Mouse (Mus musculus) frontal cortex, adult (tissue): Measurements from ENCODE around the gene Gm47283.
"Not testable (repeated sequence)": the region's sequence is repeated elsewhere in the genome, so short reads cannot be mapped to it uniquely, and the experiment has no call there.

ENCODE experiments used
- ATAC-seq: cut with Nextera tagmentation; 2 replicates; pipeline ENCODE4 v1.9.2; 2017; ENCODE audit warnings: mild to moderate bottlenecking, moderate library complexity, mixed read lengths; ENCODE audit not compliant: low TSS enrichment

The Gm47283 gene

GRCm38 (mm10) chrY:90784438-90784837, at the start of gene Gm47283:
Gene Gm47283, plus strand, starts transcription at chrY:90784738.
- ATAC-seq = not testable (repeated sequence)

- not testable (repeated sequence) for ATAC-seq
Observed at GRCm38 (mm10) chrY:90735181-90735895, 49.2 kb upstream of the Gm47283 start.

DNA sequence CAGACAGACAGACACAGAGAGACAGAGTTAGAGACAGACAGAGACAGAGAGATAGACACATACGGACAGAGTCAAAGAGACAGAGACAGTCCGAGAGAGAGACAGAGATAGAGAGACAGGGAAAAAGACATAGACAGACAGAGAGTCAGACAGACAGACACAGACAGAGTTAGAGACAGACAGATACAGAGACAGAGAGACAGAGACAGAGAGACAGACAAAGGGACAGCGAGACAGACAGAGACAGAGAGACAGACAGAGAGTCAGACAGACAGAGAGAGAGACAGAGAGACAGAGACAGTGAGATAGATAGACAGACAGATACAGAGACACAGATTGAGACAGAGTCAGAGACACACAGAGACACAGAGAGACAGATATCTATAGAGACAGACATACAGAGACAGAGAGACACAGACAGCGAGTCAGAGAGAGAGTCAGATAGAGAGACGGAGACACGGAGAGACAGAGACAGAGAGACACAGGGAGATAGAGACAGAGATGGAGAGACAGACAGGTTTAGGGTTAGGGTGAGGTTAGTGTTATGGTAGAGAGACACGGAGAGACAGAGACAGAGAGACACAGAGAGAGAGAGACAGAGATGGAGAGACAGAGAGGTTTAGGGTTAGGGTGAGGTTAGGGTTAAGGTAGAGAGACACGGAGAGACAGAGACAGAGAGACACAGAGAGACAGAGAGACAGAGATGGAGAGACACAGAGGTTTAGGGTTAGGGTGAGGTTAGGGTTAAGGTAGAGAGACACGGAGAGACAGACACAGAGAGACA, 48.1 kb upstream of the Gm47283 start:
- not testable (repeated sequence) for ATAC-seq

DNA sequence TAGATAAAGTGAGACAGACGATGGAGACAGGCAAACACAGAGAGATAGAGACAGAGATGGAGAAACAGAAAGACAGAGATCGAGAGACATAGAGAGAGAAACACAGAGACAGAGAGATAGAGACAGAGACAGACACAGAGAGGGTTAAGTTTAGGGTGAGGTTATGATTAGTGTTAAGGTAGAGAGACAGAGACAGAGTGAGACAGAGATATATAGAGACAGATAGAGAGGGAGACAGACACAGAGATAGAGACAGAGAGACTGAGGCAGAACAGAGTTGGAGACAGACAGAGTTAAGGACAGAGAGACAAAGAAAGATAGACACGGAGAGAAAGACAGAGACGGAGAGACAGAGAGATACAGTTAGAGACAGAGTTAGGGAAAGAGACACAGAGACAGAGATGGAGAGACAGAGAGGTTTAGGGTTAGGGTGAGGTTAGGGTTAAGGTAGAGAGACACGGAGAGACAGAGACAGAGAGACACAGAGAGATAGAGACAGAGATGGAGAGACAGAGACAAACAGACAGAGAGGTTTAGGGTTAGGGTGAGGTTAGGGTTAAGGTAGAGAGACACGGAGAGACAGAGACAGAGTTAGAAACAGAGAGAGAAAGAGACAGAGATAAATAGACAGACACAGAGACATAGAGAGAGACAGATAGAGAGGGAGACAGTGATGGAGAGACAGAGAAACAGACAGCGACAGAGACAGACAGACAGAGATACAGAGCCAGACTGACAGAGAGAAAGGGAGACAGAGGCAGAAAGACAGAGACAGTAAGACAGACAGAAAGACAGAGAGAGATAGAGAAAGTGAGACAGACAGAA, 46.7 kb upstream of the Gm47283 start:
- ATAC-seq = no peak

DNA sequence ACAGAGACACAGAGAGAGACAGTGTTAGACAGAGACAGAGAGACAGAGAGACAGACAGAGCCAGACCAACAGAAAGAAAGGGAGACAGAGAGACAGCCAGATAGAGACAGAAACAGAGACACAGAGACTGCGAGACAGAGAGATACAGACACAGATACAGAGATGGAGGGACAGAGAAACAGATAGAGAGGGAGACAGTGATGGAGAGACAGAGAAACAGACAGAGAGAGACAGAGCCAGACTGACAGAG, 46.2 kb upstream of the Gm47283 start:
- no peak for ATAC-seq

DNA sequence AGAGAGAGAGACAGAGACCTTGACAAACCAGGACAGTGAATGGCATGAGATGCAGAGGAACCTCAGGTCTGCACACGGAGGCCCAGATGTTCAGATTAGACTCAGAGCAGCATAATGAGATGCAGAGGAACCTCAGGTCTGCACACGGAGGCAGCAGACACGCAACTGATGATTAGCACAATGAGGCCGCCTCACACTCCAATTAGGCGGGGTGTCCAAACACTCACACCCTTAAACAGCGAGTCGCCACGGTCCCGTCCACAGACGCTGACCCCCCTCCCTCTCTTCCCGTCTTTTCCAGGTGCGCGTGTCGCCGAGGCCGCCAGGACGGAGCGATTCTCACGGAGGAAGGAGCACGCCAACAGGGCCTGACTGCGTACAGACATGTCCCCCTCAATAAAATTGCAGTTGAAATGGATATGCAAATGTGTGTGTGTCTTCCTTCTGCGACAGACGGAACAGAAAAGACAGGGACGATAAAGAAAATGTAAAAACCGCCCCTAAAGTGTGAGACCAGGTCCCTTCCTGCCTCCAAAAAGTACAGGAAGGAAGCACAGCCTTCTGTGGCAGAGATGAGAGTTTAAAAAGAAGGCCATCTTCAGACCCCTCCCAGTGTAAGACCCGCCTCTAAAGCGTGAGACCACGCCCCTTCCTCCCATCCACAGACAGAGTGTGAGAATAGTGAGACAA, 45.6 kb upstream of the Gm47283 start:
- ATAC-seq = peak; percentile 10; the same call in 1 of the 2 replicates

DNA sequence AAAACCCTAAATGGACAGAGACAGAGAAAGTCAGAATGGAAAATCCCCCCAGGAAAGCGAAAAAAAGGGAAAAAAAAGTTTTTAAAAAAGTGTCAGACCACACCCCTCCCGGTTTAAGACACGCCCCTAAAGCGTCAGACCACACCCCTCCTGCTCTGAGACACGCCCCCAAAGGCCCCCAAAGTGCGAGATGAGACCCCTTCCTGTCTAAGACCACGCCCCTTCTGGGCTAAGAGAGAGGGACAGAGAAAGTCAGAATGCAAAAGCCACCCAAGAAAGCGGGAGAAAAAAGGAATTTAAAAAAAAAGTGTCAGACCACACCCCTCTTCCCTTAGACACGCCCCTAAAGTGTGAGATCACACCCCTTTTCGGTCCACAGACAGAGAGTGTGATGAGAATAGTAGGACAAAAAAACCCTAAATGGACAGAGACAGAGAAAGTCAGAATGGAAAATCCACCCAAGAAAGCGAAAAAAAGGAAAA, 45.0 kb upstream of the Gm47283 start:
- ATAC-seq = not testable (repeated sequence)

DNA sequence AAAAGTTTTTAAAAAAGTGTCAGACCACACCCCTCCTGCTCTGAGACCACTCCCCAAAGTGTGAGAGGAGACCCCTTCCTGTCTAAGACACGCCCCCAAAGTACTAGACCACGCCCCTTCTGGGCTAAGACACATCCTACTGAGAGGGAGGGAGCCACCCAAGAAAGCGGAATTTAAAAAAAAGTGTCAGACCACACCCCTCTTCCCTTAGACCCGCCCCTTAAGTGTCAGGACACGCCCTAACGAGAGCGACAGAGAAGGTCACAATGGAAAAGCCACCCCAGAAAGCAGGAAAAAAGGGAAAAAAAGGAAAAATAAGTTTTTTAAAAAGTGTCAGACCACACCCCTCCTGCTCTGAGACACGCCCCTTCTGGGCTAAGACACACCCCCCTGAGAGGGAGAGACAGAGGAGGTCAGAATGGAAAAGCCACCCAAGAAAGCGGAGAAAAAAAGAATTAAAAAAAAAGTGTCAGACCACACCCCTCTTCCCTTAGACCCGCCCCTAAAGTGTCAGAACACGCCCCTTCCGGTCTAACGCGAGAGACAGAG, 44.5 kb upstream of the Gm47283 start:
- ATAC-seq = no peak

DNA sequence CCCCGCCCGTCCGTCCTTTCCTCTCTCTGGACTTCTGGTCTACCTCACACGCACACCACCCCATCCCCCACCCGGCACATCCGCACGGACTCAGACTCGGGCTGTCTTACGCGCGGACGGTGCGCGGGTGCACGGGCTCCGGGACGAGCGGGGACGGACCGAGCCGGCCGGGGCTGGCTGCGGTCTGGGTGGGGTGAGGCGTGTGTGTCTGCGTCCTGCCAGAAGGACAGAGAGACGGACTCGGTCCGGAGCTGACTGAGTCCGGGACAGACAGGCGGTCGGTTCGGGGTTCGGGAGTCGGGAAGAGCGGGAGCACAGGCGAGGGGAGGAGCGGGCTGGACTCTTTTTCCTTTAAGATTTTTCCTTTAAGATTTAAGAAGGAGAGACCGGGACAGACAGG, 43.5 kb upstream of the Gm47283 start:
- ATAC-seq = peak; percentile 16

DNA sequence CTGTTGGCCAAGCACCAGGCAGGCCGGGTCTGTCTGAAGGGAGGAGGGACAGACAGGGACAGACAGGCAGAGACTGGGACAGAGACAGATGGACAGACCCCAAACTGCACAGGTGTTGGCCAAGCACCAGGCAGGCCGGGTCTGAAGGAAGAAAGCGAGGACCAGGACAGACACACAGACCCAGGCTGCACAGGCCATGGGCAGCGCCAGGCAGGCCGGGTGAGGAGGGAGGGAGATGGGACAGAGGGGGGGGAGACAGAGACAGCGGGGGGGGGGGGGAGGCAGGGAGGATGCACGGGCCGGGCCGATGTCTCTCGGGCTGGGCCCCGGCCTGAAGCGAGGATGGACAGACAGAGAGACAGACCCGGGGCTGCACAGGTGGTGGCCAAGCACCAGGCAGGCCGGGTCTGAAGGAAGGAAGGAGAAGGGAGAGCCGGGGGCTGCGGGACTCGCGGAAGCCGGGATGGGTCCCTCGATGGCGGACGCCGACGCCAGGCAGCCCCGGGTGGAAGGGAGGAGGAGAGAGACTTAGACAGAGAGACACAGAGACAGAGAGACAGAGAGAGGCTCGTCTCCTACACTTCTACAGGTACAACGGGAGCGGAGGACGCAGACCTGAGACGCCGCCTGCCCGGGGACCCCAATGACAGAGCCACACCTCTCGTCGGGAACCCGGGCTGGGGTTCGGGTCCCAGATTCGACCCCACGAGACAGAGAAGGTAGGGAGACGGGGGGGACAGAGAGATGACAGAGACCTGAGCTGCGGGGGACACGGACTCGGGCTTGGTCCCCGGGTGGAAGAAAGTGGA, 42.9 kb upstream of the Gm47283 start:
- peak; percentile 7 for ATAC-seq

- ATAC-seq = 0 out of 2 replicates have a peak, but pooled peaks have one; percentile 10
Observed at GRCm38 (mm10) chrY:90742261-90743052, 42.1 kb upstream of the Gm47283 start.

- not testable (repeated sequence) for ATAC-seq
Observed at GRCm38 (mm10) chrY:90743053-90743810, 41.3 kb upstream of the Gm47283 start.

GRCm38 (mm10) chrY:90743811-90744220, 40.7 kb upstream of the Gm47283 start:
- no peak for ATAC-seq

DNA sequence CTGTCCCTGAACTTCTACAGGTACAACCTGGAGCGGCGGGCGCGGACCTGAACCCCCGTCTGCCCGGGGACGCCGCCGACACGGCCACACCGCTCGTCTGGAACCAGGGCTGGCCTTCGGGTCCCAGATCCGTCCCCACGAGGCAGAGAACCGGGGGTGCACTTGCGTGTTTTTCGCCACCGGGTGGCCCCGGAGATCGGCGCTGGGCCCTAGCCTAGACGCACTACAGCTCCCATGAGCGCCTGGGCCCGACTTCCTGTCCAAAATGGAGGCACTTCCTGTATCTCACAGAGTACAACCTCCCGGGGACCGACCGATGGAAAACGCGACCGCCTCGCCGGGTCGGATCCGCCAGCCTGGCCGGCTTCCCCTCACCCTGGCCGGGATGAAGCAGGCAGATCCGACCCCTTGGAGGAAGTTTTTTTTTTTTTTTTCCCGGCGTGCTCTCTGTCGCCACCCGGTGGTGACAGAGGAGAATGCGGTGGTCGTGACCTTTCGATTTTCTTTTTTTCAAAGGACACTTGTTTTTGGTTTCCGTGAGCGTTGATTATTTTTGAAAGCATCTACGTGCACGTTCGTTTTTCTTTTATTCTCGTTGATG, 40.1 kb upstream of the Gm47283 start:
- peak; percentile 87 for ATAC-seq

DNA sequence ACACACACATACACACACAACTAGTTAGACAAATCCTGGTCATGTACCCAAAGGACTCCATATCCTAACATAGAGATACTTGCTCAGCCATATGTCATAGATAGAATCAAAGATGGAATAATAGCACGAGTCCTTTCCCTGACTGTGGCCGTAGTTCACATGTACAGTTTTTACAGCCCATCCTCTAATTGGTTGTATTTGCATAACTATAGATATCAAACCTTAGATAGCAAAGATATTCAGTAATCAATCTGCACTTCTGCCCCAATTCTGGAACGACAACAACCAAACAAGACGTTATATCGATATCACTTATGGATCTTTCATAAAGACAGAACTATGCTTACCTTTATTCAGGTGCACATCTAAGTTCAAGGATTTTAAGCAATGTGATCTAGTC, 39.3 kb upstream of the Gm47283 start:
- not testable (repeated sequence) for ATAC-seq

GRCm38 (mm10) chrY:90754721-90755120, 29.8 kb upstream of the Gm47283 start, which contains the start of gene Gm21860:
Gene Gm21860, minus strand, starts transcription at chrY:90754821.
- ATAC-seq = not testable (repeated sequence)

- not testable (repeated sequence) for ATAC-seq
Observed at GRCm38 (mm10) chrY:90839077-90839476, 54.5 kb downstream of the Gm47283 start, which contains the start of gene Gm21748. Gene Gm21748, minus strand, starts transcription at chrY:90839177.
